Comparison of ENCODE assay signal across 9 mouse cellular contexts in genomic region chr9:83556780-83557771, GRCm38 (mm10). TPM values are rescaled to one million over a fixed set of nuclear protein-coding genes. Genes with fewer than 3 reads are reported as not detected.
DNase-seq lines count a peak whose midpoint lies in the region; ATAC-seq lines count a peak whose summit lies in the region.
"Had no signal": no experiment of that assay in that cellular context is flagged by ENCODE, and none has a peak within 500 bp of the region (broad histone marks: within the 10 kb centered on the region; RNA-seq: fewer than 3 reads in every experiment).

No protein-coding gene starts in this region.

- no peak overlapping the region for H3K4me2 ChIP-seq in intestine, embryonic 16.5 days (ENCODE audit: low read depth, low read length)
- no peak overlapping the region for H3K4me2 ChIP-seq in midbrain, embryonic 14.5 days (ENCODE audit: low read length)
- H3K4me2 ChIP-seq: liver, embryonic 15.5 days had no signal

- H3K4me1 ChIP-seq in intestine, embryonic 16.5 days (ENCODE audit: control insufficient read depth, insufficient read depth, low read length) = peaks cover 11% of the 10 kb centered on the region
- peaks cover 13% of the 10 kb centered on the region for H3K4me1 ChIP-seq in midbrain, embryonic 14.5 days (ENCODE audit: control insufficient read depth, insufficient read depth, low read length)
- H3K4me1 ChIP-seq: liver, embryonic 15.5 days had no signal

- H3K4me3 ChIP-seq in intestine, embryonic 16.5 days (ENCODE audit: low read length) = no peak overlapping the region
- H3K4me3 ChIP-seq in midbrain, embryonic 14.5 days (replicated peaks; ENCODE audit: low read depth, low read length) = no peak overlapping the region
- H3K4me3 ChIP-seq: liver, embryonic 15.5 days had no signal

- intact Hi-C loops in gastrocnemius, postnatal 36 days (cut with DNase I) = no loop called here

- H3K9me3 ChIP-seq in intestine, embryonic 16.5 days (ENCODE audit: control insufficient read depth, low read length) = no peaks in the 10 kb centered on the region
- no peaks in the 10 kb centered on the region for H3K9me3 ChIP-seq in midbrain, embryonic 14.5 days (ENCODE audit: control insufficient read depth, low read length)
- H3K9me3 ChIP-seq: liver, embryonic 15.5 days had no signal

- ATAC-seq in intestine, embryonic 16.5 days = peak; percentile 33
- ATAC-seq in midbrain, embryonic 14.5 days (ENCODE audit: low FRiP score, low TSS enrichment) = peak; percentile 49
- no peak for ATAC-seq in activated CD4-positive, CD25-positive, alpha-beta regulatory T cell, adult 4 months

- peak; percentile 6 for DNase-seq in gastrocnemius, adult 18-20 months (ENCODE audit: low spot score)
- no peak for DNase-seq in gastrocnemius, postnatal 36 days
- DNase-seq in heart, adult 11 months = peak; percentile 98
- peak; percentile 28 for DNase-seq in midbrain, embryonic 14.5 days
- no peak for DNase-seq in embryo, embryonic 10 days (ENCODE audit: low spot score)
- DNase-seq in spleen, postnatal 14 days (ENCODE audit: low spot score in 2 of 2) = no peak

- H3K36me3 ChIP-seq in intestine, embryonic 16.5 days (ENCODE audit: control insufficient read depth, insufficient read depth, low read length) = no peaks in the 10 kb centered on the region
- no peaks in the 10 kb centered on the region for H3K36me3 ChIP-seq in midbrain, embryonic 14.5 days (ENCODE audit: control insufficient read depth, insufficient read depth, low read length)
- H3K36me3 ChIP-seq: liver, embryonic 15.5 days had no signal

- 52% methylated on average over 10 of the region's 10 CpGs for WGBS in intestine, embryonic 16.5 days
- WGBS in midbrain, embryonic 14.5 days = 62% methylated on average over 10 of the region's 10 CpGs

- H3K27me3 ChIP-seq in intestine, embryonic 16.5 days (replicated peaks; ENCODE audit: control insufficient read depth, insufficient read depth, low read length) = no peaks in the 10 kb centered on the region
- no peaks in the 10 kb centered on the region for H3K27me3 ChIP-seq in midbrain, embryonic 14.5 days (ENCODE audit: control insufficient read depth, insufficient read depth, low read length)
- H3K27me3 ChIP-seq: liver, embryonic 15.5 days had no signal

- H3K27ac ChIP-seq in intestine, embryonic 16.5 days (ENCODE audit: low read length) = no peak overlapping the region
- no peak overlapping the region; the same call in 1 of the 2 replicates for H3K27ac ChIP-seq in midbrain, embryonic 14.5 days (replicated peaks; ENCODE audit: low read depth, low read length)
- H3K27ac ChIP-seq: liver, embryonic 15.5 days had no signal

- no peak overlapping the region for H3K9ac ChIP-seq in intestine, embryonic 16.5 days (ENCODE audit: low read depth, low read length)
- no peak overlapping the region for H3K9ac ChIP-seq in midbrain, embryonic 14.5 days (replicated peaks; ENCODE audit: low read length)
- H3K9ac ChIP-seq: liver, embryonic 15.5 days had no signal

RNA-seq across cellular contexts. Expression of gene Sh3bgrl2, which starts 8.9 kb away (rescaled TPM):
- total RNA-seq in gastrocnemius, adult 18-20 months (2021) = under 1 TPM; 0.53 to 0.95 TPM
- 1 to 10 TPM; 1.1 to 1.9 TPM for total RNA-seq in gastrocnemius, postnatal 36 days (2021)
- 16.5 and 17.9 TPM in 2 replicates for polyA plus RNA-seq in intestine, embryonic 16.5 days (2015; fragmentation: Nextera tagmentation; extraction: Ambion mirVana)
- polyA plus RNA-seq in midbrain, embryonic 14.5 days (2014; fragmentation: Nextera tagmentation; extraction: Ambion mirVana) = 10.7 and 11.3 TPM in 2 replicates
- 10 to 100 TPM in 1 of 2 experiments, 1 to 10 TPM in 1; 7.2 to 11.8 TPM for polyA plus RNA-seq in activated CD4-positive, CD25-positive, alpha-beta regulatory T cell, adult 4 months (2017; shearing (Covaris generic))

Comparison
In these comparisons a context has a peak if more than half of its experiments do, and no peak if none do; other contexts are left out.
1. DNase-seq: peak in gastrocnemius, adult 18-20 months (single experiment), heart, adult 11 months (single experiment) and midbrain, embryonic 14.5 days (single experiment); none in gastrocnemius, postnatal 36 days (0 of 2), embryo, embryonic 10 days (single experiment) and spleen, postnatal 14 days (0 of 2).